Mouse (Mus musculus) monocyte, adult 5-6 weeks (primary cell): ENCODE data around the gene Lgals2. TPM values are rescaled to one million over a fixed set of nuclear protein-coding genes. Genes with fewer than 3 reads are reported as not detected.
"Not testable (repeated sequence)": the region's sequence is repeated elsewhere in the genome, so short reads cannot be mapped to it uniquely, and the experiment has no call there.

Experiments used
- ATAC-seq: fragments of 153-309, 156-312 bp; replicated peaks from 2 replicates; pipeline ENCODE4 v1.8.0; 2017; ENCODE audit warnings: mild to moderate bottlenecking; ENCODE audit not compliant: low TSS enrichment, insufficient number of reproducible peaks, severe bottlenecking, poor library complexity, low FRiP score
- total RNA-seq: library from RNA; stranded (forward); fragments of 200-1000, 200-491, 200-594 nt; gene quantifications from 3 replicates; pipeline ENCODE4 v1.2.3, GENCODE M21; 2017

The Lgals2 gene
- total RNA-seq, 1 experiment from 2014 or later, result not detected

DNA sequence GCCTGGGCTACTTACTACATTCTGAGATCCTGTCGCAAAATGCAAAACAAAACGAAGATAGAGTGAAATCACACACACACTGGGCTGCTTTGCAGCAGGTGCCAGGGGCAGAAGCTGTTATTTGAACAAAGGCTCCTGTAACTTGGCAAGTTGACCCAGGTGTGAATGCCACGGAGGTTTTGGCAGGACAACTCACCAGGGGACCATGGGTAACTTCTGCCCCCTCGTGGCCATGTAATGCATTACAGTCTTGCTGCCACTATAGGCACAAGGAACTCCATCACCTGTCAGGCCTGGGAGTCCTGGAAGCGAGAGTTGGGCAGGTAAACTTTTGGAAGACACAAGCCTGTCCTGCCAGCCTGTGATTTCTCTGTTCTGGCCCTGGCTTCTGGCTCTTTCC lies 6.9 kb downstream of the Lgals2 start:
- peak; percentile 68; the same call in 1 of the 2 replicates for ATAC-seq

DNA sequence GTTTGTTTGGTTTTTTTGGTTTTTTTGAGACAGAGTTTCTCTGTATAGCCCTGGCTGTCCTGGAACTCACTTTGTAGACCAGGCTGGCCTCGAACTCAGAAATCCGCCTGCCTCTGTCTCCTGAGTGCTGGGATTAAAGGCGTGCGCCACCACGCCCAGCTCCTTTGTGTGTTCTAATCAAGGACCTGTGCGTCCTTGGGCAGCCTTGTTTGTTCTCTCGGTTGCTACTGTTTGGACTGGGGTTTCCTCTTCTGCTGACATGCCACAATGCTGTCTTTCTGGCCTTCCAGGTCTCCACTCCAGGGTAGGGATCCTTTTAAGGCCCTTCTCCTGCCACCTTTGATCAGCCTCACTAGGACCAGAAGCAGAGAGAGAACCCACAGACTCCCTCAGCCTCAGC lies 8.5 kb downstream of the Lgals2 start:
- not testable (repeated sequence) for ATAC-seq

DNA sequence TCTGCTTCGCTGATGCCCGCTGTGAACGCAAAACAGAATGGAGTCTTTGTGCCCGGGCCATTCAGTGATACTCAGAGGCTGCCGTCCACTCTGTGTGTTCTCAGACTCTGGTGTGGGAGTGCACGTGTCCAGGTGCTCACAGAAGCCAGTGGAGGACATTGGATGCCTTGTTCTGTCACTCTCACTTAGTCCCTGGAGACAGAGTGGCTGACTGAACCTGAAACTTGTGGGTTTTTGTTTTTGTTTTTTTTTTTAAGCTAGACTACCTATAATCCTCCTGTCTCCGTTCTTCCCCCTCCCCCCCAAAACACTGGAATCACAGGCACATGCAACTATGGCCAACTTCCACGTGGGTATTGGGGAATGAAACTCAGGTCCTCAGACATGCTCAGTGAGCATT lies 9.0 kb downstream of the Lgals2 start:
- ATAC-seq, result no peak

DNA sequence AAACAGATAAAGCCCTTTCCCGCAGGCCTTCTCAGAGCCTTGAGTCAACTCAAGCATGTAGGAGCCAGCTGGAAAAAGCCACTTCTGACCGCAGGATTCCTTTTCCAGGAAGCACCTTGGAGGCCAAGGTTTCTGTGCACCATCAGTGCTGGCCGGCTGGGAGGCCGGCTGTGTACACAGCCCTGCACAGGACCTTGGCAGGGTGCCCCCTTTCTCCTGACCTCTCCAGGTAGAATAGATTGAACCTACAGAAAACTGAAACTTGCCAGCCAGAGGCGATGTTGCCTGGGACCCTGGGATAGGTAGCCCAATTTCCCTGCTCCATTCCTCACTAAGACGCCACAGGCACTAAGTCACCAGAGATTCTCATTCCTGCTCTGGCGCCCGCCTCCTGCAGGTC lies 9.5 kb downstream of the Lgals2 start:
- ATAC-seq, result no peak

DNA sequence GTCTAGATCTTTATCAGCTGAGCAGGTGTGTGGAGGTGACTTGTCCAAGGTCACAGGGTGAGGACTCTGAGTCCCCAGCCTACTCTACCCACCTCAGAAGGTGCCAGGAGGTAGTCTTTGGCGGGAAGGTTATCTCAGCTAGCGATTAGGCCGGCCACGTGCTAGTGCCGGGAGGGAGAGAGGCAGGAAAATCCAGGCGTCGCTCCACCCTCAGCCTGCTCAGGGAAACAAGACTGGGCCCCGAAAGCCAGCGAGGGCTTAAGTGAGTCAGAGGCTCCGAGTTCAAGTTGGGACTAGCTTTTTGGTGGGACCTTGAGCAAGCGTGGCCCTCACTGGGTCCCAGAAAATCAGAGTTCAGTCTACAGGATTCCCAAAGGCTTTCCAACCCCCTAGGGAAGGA lies 10.0 kb downstream of the Lgals2 start:
- no peak for ATAC-seq

DNA sequence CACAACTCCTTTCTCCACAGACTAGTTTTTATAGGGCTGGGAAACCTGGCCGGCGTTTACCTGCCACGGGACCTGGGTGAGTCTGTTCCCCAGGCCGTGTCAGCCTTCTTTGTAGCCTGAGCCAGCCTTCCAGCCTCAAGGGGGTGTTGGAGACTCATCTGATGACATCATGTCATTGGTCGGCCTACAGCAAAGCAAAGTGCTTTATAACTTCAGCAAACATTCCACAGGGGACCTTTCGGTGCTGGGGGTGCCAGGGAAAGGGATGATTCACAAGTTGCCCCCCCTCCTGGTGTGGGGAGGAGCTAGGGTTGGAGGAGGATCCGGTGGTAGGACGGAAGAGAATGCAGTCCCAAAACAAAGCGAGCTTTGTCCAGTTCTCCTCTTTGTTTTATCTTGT lies 10.5 kb downstream of the Lgals2 start:
- ATAC-seq, result no peak

DNA sequence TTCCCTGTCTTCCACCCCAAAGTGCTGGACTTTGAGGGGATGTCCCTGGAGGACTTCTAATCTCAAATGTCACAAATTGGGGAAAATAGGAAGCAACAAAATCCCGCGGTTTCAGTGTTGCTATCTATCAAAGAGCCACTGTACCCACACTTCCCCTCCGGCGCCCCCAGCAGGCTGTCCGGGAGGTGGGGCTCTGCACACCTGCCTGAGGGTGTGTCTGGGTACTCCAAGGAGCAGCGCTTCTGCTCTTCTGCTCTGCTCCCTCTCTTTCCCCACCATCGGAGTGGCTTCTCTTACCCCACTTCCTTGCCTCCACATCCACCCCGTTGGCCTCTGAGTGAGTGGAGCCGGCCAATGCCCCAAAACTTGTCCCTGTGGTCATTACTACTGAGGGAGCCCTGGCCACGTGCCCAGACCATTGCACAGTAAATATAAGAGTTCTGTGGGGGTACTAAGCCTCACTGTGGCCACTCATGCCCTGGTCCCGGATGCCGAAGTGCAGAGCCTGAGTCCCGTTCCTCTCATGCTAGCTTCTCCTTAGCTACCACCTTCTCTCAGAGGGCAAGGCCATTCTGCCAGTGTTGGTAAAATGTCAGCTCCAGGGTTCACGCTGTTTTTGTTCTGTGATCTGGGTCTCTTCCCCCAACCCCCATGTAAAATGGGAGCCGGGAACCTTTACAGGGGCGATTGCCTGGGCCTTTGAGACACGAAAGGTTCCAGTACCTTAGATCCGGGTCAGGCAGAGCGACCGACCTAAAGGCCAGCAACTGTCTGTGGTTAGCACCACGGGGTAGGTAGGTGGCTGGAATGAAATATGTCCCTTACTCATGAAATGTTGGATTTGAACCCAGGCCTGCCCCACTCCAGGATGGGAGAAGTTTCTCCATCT lies 11.5 kb downstream of the Lgals2 start:
- no peak for ATAC-seq

DNA sequence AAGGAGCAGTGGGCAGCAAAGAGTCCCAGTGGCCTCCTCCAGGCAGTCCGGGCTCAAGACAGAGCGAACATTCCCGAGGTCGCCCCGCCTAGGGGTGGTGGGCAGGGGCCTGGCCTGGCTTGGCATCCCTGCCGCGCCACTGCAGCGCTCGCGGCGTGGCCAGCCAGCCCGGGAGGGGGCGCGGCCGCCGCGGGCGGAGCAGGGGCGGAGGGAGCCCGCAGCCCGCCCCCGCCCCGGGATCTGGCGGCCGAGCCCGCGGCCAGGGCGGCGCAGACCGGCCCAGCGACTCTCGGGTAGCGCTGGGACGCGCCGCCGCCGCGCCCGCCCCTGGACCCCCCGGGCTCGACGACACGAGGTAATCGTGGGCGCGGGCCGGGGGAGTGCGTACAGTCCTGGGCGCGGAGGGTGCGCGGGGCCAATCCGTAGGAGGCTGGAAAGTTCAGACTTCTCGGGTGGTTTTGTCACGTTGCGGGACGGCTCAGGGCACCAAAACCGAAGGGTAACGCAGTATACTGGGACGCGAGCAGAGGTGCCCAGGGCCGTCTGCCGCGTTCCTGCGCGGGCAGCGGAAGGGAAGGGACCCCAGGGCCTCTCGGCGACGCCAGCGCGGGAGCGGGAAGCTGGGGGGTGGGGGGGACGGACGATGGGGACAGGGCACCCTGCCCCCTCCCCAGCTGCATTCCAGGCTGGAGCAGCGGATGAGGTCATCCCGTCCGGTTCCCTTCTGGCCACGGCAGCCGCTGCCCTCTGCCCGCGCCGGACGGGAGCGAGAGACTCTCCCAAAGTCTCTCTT lies 12.8 kb downstream of the Lgals2 start, which contains the start of gene Cdc42ep1:
TSS of gene Cdc42ep1 (plus strand) at position 254 of the 793 bp plus-strand sequence.
- ATAC-seq, result no peak

DNA sequence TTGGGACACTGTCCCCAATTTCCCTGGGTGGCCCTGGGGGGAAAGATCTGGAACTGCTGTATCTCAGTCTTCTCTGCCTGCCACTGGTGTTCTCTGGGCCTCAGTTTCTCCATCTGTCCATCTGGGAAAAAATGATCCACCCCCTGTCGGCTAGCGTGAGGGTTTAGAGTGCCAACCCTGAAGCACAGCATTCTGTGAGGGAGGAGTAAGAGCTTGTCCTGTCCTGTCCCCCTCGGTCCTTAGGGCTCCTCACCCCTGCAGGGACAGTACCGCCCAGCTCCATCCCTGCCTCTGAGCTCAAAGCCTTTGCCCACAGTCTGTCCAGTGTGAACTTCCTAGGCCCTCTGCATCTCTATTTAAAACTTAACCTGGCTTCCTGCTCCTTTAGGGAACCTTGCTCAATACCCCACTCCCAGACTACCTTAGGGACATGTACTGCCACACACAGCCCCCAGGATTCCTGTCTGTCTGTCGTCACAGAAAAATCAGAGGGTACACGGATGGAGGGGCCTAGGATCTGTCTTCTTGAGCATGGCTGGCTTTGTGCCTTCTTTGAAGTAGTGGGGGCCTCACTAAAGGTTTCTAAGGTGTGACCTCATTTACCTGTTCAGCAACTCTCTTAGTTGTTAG lies 14.1 kb downstream of the Lgals2 start:
- ATAC-seq, result no peak

DNA sequence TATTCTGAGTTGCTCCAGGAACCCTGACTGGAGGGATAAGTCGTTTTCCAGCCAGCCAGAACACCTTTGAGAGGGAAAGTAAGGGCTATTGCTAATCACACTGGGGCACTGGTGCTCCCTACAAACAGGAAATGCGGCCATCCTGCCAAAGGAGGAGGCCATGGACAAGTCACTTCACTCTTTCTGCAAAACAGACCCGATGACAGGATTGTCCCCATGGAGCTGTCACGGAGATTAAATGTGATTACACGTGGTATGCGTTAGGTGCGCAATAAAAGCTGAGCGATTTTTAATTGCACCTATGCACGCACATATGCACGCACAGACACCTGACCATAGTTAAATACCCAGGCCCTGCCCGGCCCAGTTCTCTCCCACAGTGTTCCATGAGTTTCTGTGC lies 14.6 kb downstream of the Lgals2 start:
- ATAC-seq, result no peak

DNA sequence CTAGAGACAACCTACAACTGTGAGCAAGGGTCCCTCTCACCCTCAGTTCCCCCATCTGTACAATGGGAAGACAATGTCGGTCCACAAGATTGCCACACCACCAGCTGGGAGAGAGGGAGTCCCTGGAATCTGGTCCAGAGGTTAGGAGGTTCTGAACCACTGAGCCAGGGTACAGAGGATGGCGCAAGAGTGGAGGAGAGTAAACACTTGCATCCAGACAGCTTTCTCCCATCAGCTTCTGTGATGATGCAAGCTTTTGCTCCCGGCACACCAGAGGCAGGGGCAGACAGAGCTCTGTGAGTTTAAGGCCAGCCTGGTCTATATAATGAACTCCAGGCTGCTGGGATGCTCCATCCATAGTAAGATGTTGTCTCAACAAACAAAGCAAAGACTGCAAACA lies 15.1 kb downstream of the Lgals2 start:
- ATAC-seq, result no peak

DNA sequence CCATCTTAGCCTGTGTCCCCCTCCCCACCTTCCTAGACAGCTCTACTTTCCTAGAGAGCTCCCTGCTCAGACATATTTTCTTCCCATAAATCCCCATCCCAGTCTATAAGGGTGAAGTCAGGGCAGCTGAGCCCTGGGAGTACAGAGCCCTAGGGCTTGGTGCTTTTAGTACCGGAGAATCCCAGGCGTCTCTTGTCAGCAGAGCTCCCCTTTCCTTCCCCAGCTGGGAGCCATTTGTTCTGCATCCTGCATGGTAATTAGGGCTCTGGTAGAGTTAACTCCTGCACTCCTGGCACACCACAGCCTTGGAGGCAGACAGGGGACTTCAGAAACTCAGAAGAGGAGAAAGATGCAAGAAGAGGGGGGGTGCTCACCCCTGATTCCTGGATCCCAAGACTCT lies 15.6 kb downstream of the Lgals2 start:
- ATAC-seq, result no peak

DNA sequence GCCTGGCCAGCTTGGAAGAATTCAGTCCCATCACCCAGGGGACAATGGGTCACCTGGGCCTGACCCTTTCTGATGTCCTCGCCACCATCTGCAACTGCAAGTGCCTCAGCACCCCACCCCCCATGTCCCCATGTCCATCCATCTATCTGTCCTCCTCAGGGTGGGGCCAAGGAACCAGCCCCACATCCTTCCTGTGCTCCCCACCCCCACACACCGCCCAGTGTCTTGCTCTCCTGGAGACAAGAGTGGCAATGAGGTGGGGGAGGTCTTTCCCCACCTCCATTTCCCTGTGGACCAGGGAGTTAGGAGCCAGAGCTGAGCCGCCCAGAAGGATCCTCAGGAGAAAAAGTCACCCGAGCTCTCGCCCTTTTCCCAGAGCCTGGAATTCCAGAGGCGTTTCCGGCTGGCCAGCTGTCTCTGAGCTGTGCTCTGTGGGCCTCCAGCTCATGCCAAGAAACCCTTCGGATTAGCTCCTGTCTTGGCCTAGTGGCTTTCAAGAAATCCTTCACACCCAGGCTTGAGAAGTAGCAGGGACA lies 19.2 kb downstream of the Lgals2 start:
- no peak for ATAC-seq

DNA sequence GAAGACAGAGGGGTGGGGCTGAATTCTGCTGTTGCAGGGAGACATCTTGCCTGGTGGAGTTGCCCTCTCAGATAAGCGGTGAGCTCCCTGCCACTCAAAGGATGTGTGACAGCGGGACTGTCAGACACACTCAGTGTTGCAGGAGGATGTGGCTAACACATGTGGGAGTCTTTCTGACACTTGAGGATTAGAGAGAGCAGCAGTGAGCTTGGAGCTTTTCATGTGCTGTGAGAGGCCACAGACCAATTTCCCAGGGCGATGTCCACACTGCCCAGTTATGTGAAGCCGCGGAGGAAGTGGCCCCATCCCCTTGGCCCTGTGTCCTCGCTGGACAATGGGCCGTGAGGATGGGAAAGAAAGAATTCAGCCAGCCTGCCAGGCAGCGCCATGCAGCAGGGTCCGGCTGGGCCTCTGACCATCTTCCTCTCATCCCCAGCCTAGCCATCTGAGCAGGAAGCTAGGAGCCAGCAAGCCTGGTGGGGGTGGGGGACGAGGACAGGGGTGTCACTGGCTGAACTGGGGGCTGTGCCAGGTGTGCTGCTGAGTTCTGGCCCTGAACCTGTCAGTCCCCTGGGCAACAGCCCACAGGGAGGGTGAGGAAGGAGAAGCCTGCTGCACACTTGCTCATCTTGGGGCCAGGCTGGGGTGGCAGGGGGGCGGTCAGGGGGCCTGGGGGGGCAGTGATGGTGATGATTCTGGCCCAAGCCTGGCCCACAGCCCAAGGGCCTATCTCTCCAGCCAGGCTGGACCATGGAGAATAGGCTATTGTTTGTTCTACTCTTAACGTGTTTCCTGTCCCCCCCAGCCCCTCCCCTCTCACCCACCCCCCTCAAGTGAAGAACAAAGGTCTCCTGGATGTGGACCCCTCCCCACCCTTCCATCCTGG lies 19.9 kb downstream of the Lgals2 start:
- ATAC-seq, result peak; percentile 40; the same call in 1 of the 2 replicates

DNA sequence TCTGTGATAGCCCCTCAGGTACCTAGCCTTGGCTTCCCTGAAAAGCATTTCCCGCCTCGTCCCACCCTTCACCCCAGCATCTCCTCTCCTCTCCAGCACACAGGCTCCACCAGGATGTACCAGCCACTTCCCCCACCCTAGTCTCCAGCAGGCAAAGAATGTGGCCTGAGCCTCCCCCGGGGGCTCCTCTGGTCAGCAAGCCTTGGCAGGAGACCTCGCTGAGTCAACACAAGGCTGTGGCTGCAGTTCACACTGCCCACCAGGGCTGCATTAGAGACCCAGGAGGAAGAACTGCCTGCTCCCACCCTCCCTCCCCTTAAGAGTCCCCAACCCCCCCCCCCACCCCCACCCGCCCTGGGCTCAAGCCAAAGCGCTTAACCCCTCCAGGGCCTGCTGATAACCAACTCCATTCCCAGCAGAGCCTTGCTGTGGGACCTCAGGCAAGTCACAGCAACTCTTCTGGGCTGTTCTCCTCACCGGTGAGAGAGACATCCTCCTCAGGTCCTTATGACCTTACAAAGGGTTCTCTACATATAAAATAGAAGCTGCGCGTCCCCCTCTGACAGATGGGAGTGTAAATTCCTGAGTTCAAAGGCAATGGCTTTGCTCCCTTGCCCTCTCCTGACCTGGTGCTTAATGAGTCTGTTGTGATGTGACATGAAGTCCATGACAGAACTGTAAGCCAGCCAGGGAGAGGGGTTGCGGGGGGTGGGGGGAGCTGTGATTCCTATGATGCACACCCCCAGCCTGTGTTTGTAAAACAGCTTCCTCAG lies 20.9 kb downstream of the Lgals2 start:
- no peak for ATAC-seq

DNA sequence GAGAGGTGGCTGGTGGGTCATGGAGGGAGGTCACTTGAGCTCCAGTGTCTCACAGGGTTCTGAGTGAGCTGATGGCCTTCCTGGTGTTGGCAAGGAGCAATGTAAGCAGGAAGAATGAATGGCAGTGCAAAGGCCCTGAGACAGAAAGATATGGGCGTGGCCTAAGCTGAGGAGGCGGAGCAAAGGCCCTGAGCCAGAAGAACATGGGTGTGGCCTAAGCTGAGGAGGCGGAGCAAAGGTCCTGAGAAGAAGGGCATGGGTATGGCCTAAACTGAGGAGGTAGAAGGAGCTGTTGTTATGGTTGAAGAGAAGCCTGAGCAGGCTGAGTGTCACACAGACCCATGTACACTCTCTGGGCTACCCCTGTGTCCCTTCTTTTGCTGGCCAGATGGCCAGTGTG lies 21.7 kb downstream of the Lgals2 start:
- peak; percentile 10; the same call in 1 of the 2 replicates for ATAC-seq

DNA sequence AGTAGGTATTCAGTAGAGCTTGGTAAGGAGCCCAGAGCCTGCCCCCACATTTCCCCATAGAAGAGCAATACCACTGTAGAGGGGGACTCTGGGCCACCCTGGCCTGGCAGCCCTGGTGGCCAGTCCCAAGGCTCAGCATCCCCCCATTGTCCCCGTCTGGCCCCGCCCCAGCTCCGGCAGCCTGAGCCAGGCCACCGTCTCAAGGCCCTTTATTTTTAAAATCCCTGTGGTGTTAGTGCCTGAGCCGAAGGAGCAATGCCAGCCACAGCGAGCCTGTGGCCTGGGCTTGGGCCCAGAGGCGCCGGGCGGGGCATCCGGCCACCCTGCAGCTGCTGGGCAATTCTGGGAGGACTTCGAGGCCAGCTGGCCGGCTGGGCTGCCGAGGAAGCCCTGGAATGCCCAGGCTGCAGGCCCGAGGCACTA lies 22.6 kb downstream of the Lgals2 start:
- no peak for ATAC-seq
